Mouse (Mus musculus) kidney, adult 2 months (tissue): ENCODE measurements around the gene She.

Experiments used
- CTCF ChIP-seq: fragments of 200-500 bp; conservative IDR thresholded peaks from 2 replicates; pipeline ENCODE4 v1.5.1; 2011; ENCODE audit warnings: low read depth, mild to moderate bottlenecking, control low read depth, low read length, moderate library complexity, mixed read lengths; ENCODE audit not compliant: insufficient read depth, insufficient read length
- POLR2A ChIP-seq: fragments of 200-500 bp; IDR thresholded peaks from one replicate; pipeline ENCODE4 v1.6.1; 2011; ENCODE audit warnings: low read depth, low read length, control low read depth

DNA sequence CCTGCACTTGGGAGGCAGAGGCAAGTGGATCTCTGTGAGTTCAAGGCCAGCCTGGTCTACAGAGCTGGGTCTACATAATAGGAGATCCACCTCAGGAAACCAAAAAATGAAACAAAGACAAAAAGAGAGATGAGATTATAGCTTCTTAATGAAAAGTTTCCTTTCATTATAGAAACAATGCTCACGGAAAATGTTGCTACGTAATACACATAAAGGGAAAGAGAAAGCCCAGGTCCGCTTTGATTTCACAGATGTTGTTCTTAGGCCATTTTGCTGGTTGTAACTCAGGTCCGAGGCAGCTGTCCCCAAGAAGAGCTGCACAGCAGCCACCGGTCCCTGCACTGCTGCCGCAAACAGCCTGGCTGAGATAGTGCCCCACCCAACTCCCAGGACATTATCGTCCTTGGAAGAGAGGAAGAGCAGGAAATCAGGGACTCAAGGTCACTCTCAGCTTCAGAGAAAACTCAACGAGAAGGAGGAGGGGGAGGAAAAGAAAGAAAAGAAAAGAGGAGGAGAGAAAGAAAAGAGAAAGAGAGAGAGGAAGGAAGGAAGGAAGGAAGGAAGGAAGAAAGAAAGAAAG, 31.1 kb downstream of the She start:
- TF ChIP-seq CTCF: no peak
- TF ChIP-seq POLR2A: no peak
